Mouse (Mus musculus) limb, embryonic 15.5 days (tissue): ENCODE results near the gene Actr10. TPM values are rescaled to one million over a fixed set of nuclear protein-coding genes. Genes with fewer than 3 reads are reported as not detected.

Experiments
- ATAC-seq: fragments of 200-750 bp; cut with Nextera tagmentation; 2 replicates; pipeline ENCODE4 v1.8.0; 2017; ENCODE audit warnings: low read depth, moderate TSS enrichment; ENCODE audit not compliant: insufficient number of reproducible peaks, low FRiP score, low TSS enrichment
- H3K27ac ChIP-seq: fragments of 300-500 bp; sonication (generic); 2 replicates; pipeline ENCODE4 v1.5.1; 2015; ENCODE audit warnings: moderate library complexity, mild to moderate bottlenecking, inconsistent platforms
- H3K27me3 ChIP-seq: fragments of 300-500 bp; sonication (generic); 2 replicates; pipeline ENCODE4 v1.6.1; 2015; ENCODE audit warnings: inconsistent platforms
- H3K36me3 ChIP-seq: fragments of 300-500 bp; sonication (generic); 2 replicates; pipeline ENCODE4 v1.6.1; 2015; ENCODE audit warnings: inconsistent platforms
- H3K4me1 ChIP-seq: fragments of 300-500 bp; sonication (generic); 2 replicates; pipeline ENCODE4 v1.6.1; 2015; ENCODE audit warnings: inconsistent platforms
- H3K4me2 ChIP-seq: fragments of 300-500 bp; sonication (generic); 2 replicates; pipeline ENCODE4 v1.6.1; 2015; ENCODE audit warnings: mild to moderate bottlenecking, inconsistent platforms
- H3K4me3 ChIP-seq: fragments of 300-500 bp; sonication (generic); 2 replicates; pipeline ENCODE4 v1.5.1; 2015; ENCODE audit warnings: mild to moderate bottlenecking, inconsistent platforms
- H3K9ac ChIP-seq: fragments of 300-500 bp; sonication (generic); 2 replicates; pipeline ENCODE4 v1.6.1; 2015; ENCODE audit warnings: inconsistent platforms
- H3K9me3 ChIP-seq: fragments of 300-500 bp; sonication (generic); 2 replicates; pipeline ENCODE4 v1.6.1; 2016; ENCODE audit warnings: inconsistent platforms
- WGBS: fragments of 180-500 bp; shearing (Covaris S2); methylation state at CpG from one replicate; pipeline ENCODE4 v1.1.7; 2015; 5-methylcytosine and 5-hydroxymethylcytosine counted together
- polyA plus RNA-seq: library from polyadenylated mRNA; unstranded; fragments of >200 nt; fragmentation: Nextera tagmentation; extraction: Ambion mirVana; gene quantifications from 2 replicates; pipeline ENCODE4 v1.2.1, GENCODE M21; 2015

Gene Actr10
- polyA plus RNA-seq, 1 experiment from 2014 or later, result 230 TPM

DNA sequence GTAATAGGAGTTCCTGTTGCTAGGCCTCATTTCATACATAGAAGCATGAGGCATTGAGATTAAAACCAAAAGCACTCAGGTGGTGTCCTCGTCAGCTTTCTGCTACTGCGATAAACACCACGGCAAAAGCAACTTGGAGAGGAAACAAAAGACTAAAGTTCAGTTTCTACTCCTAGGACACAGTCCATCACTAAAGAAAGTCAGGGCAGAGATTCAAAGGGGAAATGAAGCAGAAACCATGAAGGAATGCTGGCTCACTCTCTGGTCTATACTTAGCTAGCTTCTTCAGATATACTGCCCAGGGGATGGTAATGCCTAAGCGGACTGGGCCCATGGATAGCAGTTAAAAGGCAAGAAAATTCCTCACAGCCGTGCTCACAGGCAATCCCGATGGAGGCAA is 63.8 kb downstream of the Actr10 start:
- 59% methylated on average over 6 of the region's 6 CpGs for WGBS
- Histone ChIP-seq H3K27me3 (no peaks in the 10 kb centered on the region), H3K36me3 (peaks cover 48% of the 10 kb centered on the region), H3K9me3 (no peaks in the 10 kb centered on the region), H3K9ac (no peak overlapping the region), H3K4me1 (peaks cover 5% of the 10 kb centered on the region; the same call in 1 of the 2 replicates), H3K27ac (no peak overlapping the region), H3K4me2 (no peak overlapping the region), H3K4me3 (no peak overlapping the region)
- ATAC-seq, result no peak

DNA sequence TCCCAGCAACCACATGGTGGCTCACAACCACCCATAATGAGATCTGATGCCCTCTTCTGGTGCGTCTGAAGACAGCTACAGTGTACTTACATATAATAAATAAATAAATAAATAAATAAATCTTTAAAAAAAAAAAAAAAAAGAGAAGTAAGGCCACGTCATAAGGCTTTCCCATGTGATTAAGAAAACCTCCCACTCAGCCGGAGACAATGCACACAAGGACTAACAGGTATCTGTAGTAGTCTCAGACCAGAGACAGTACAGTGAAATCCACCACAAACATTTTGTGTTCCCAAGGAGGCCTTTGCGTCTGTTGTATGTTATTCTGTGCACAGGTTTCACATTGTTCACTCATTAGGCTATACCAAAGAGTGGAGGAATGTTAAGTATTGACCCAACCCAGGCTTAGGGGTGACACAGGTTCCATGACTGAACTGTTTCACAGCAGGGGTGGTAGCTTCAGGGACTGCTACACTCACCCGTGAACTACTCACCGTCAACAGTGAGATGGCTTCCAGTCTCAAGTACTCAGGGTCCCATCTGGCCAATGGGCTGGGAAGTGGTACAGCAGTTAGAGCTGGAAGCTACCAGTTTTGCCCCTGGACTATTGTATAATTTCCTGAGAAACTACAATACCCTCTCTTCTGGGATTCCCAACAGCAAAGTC is 66.2 kb downstream of the Actr10 start:
- H3K27me3 ChIP-seq, result no peaks in the 10 kb centered on the region
- H3K4me3 ChIP-seq, result no peak overlapping the region
- H3K4me2 ChIP-seq, result no peak overlapping the region
- ATAC-seq, result no peak
- peaks cover 5% of the 10 kb centered on the region; the same call in 1 of the 2 replicates for H3K4me1 ChIP-seq
- 87% methylated on average over 5 of the region's 6 CpGs for WGBS
- H3K36me3 ChIP-seq, result peaks cover 56% of the 10 kb centered on the region
- H3K9ac ChIP-seq, result no peak overlapping the region
- no peak overlapping the region for H3K27ac ChIP-seq
- no peaks in the 10 kb centered on the region for H3K9me3 ChIP-seq

DNA sequence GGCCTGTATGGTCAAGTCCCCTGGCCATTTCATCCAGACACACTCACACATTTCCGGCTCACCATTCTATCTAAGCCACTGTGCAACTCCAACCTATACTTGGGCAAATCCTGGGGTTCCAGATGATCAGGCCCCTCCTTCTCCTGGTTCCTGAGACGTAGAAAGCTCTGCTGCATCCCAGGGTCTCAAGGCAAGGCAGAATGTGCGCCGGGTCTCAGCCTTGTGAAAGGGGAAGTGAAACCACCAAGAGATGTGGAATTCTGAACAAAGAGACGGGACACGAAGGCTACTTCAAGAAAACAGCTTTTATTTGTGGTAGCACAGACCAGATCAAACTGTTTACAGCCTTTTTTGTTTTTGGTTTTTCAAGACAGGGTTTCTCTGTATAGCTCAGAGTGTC is 68.5 kb downstream of the Actr10 start:
- H3K9ac ChIP-seq, result no peak overlapping the region
- H3K9me3 ChIP-seq, result no peaks in the 10 kb centered on the region
- H3K4me2 ChIP-seq, result no peak overlapping the region
- ATAC-seq, result no peak
- H3K4me3 ChIP-seq, result no peak overlapping the region
- H3K4me1 ChIP-seq, result no peaks in the 10 kb centered on the region
- no peaks in the 10 kb centered on the region for H3K27me3 ChIP-seq
- WGBS, result 93% methylated on average over 6 of the region's 6 CpGs
- H3K36me3 ChIP-seq, result peaks cover 67% of the 10 kb centered on the region
- no peak overlapping the region for H3K27ac ChIP-seq

DNA sequence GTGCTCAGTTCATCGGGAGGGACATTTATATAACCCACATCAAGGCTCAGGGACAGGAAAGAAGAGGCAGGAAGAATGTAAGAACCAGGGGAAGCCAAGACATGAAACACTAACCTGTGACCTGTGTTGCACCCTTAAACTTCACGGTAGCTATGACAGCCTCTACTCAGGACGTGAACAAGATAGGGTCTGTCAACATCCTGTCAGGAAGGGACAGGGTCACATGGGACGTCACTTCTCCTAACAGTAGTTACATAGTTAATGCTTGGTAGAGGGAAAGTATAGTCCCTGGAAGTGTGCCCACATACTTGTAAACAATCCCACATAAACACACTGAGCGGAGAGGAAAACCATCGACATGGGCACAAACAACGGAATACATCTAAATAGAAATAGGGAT is 69.2 kb downstream of the Actr10 start:
- H3K4me2 ChIP-seq, result no peak overlapping the region
- H3K36me3 ChIP-seq, result peaks cover 67% of the 10 kb centered on the region
- no peaks in the 10 kb centered on the region for H3K27me3 ChIP-seq
- WGBS, result 79% methylated on average over 7 of the region's 7 CpGs
- H3K9me3 ChIP-seq, result no peaks in the 10 kb centered on the region
- no peak for ATAC-seq
- H3K4me3 ChIP-seq, result no peak overlapping the region
- H3K4me1 ChIP-seq, result 0 out of 2 replicates have a peak, but pooled peaks cover 3% of the 10 kb centered on the region
- H3K27ac ChIP-seq, result no peak overlapping the region
- no peak overlapping the region for H3K9ac ChIP-seq

DNA sequence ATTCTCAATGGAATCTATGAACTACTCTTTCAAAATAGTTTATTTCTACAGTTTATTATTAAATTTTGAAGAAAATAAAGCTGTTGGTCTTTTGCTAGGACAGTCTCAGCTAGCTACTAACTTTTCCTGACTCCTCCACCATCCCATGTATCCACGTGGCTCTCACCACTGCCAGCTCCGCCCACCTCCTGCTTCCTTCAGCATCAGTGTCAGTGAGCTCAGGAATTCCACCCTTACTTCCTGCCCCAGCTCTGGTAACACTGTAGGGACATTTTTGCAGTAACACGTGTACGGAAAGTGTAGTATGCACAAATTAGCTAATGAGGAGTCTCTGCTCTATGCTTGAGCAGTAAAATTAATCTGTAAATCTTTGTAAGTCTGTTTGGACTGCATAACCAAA is 72.1 kb downstream of the Actr10 start:
- no peak overlapping the region for H3K4me3 ChIP-seq
- H3K4me2 ChIP-seq, result no peak overlapping the region
- no peak overlapping the region for H3K9ac ChIP-seq
- H3K9me3 ChIP-seq, result no peaks in the 10 kb centered on the region
- WGBS, result 46% methylated on average over 4 of the region's 4 CpGs
- peaks cover 48% of the 10 kb centered on the region for H3K36me3 ChIP-seq
- peaks cover 18% of the 10 kb centered on the region for H3K4me1 ChIP-seq
- H3K27me3 ChIP-seq, result no peaks in the 10 kb centered on the region
- ATAC-seq, result no peak
- no peak overlapping the region for H3K27ac ChIP-seq

Other genes with a start within 250 kb of the Actr10 start
- 70.7 and 71.1 TPM in 2 replicates for gene Frmd6, start 112.3 kb upstream of the Actr10 start, polyA plus RNA-seq
- 511 and 556 TPM in 2 replicates for gene Psma3, start 36.8 kb downstream of the Actr10 start, polyA plus RNA-seq
- gene Arid4a, start 78.1 kb downstream of the Actr10 start, polyA plus RNA-seq, result 39.0 and 40.9 TPM in 2 replicates
- gene Tomm20l, start 173.6 kb downstream of the Actr10 start, polyA plus RNA-seq, result not detected in 2 replicates
- 67.0 and 70.4 TPM in 2 replicates for gene Timm9, start 198.8 kb downstream of the Actr10 start, polyA plus RNA-seq
- gene 2700049A03Rik, start 199.0 kb downstream of the Actr10 start, polyA plus RNA-seq, result 11.5 and 11.7 TPM in 2 replicates